Mouse (Mus musculus): Measurements from ENCODE around the gene BC025446. TPM values are rescaled to one million over a fixed set of nuclear protein-coding genes. Genes with fewer than 3 reads are reported as not detected.

The BC025446 gene
- total RNA-seq, 2 experiments from 2014 or later, result not detected

Other genes starting within 250 kb of the BC025446 start
- 1.1 and 2.8 TPM in 2 replicates for gene Ly6i, start 232.9 kb upstream of the BC025446 start, total RNA-seq (2015)
- gene Ly6i, start 232.9 kb upstream of the BC025446 start, total RNA-seq (2017), result 2.2 and 3.4 TPM in 2 replicates
- 4.2 and 5.4 TPM in 2 replicates for gene Ly6a, start 218.3 kb upstream of the BC025446 start, total RNA-seq (2015)
- gene Ly6a, start 218.3 kb upstream of the BC025446 start, total RNA-seq (2017), result 0.44 and 1.6 TPM in 2 replicates
- 4.9 and 6.9 TPM in 2 replicates for gene Ly6c1, start 167.5 kb upstream of the BC025446 start, total RNA-seq (2015)
- 0.48 and 0.53 TPM in 2 replicates for gene Ly6c1, start 167.5 kb upstream of the BC025446 start, total RNA-seq (2017)
- gene Ly6c2, start 104.4 kb upstream of the BC025446 start, total RNA-seq (2015), result 9,861 and 10,026 TPM in 2 replicates
- 3,107 and 3,295 TPM in 2 replicates for gene Ly6c2, start 104.4 kb upstream of the BC025446 start, total RNA-seq (2017)
- gene Ly6g, start 61.1 kb upstream of the BC025446 start, total RNA-seq (2015), result 146 and 232 TPM in 2 replicates
- 79.2 and 81.9 TPM in 2 replicates for gene Ly6g, start 61.1 kb upstream of the BC025446 start, total RNA-seq (2017)
- not detected in 2 replicates for gene Ly6f, start 52.0 kb downstream of the BC025446 start, total RNA-seq (2015)
- not detected in 2 replicates for gene Ly6f, start 52.0 kb downstream of the BC025446 start, total RNA-seq (2017)

All from megakaryocyte, adult 5-6 weeks (primary cell).